Mouse (Mus musculus): Measurements from ENCODE around the gene Fbxl3. TPM values are rescaled to one million over a fixed set of nuclear protein-coding genes. Genes with fewer than 3 reads are reported as not detected.
A peak's percentile ranks its signal among the peaks of the same experiment; 100 is the strongest.

Gene Fbxl3
- polyA plus RNA-seq, 1 experiment, result 97.4 TPM

DNA sequence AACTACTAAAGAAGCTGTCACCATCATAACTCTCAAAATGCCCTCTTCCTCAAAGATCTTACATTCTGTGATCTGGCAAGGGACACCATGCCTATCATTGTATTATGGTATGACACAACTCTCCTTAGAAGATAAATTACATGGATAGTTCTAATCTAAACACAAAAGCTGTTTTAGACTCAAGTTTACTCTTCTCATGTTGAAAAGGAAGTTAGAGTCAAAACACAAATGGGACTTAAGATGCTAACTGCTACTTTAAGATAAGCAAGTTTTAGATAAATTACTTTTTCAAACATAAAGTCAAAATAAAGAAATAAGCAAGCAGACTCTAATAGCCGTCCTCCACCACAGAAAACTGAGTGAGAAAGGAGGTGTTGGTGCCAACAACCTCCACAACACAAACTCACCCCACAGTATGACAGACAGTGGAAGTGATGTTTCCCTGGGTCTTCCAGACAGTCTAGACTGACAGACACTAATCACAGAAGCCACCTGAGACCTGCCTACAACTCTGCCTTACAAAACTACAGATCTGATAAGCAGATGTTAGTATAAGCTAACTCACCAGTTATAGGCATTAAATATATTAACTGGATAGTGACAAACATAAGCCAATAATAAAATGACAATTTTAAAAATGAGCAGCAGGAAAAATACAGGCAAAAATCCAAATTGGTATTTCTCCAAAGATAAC is 13.4 kb downstream of the Fbxl3 start:
- no peak for DNase-seq (ENCODE audit: low read depth)

DNA sequence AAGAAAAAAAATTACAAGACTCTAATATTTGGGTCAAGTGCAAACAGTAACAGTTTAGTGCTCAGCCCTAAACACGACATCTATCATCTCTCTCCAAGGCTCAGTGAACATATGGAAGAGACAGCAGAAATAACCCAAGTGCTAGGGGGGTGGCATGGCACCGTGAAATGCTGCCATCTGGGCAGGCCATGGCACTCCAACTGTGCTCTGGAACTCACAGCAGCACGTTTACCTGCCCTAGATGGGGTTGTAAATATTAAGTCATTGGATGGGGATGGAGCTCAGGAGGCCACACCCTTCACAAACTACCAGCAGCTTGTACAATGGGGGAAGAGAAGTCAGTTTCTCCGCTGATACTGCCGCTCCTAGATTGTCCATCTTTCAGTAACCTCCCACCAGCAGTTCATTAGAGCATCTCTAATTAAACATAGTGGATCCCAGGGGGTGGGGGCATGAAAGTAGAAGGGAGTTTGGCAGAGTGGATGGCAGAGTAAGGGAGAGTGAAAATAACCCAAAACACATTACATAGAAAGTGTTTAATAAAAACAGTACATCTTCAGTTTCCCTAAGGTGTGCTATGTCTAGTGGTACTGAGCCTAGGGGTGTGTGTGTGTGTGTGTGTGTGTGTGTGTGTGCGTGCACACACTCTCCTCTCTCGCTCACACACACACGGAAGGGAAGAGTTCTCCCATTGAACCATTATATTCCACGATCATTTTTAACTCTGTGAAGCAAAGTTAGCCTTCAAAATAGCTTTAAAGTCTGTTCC is 20.0 kb downstream of the Fbxl3 start:
- no peak for DNase-seq (ENCODE audit: low read depth)

DNA sequence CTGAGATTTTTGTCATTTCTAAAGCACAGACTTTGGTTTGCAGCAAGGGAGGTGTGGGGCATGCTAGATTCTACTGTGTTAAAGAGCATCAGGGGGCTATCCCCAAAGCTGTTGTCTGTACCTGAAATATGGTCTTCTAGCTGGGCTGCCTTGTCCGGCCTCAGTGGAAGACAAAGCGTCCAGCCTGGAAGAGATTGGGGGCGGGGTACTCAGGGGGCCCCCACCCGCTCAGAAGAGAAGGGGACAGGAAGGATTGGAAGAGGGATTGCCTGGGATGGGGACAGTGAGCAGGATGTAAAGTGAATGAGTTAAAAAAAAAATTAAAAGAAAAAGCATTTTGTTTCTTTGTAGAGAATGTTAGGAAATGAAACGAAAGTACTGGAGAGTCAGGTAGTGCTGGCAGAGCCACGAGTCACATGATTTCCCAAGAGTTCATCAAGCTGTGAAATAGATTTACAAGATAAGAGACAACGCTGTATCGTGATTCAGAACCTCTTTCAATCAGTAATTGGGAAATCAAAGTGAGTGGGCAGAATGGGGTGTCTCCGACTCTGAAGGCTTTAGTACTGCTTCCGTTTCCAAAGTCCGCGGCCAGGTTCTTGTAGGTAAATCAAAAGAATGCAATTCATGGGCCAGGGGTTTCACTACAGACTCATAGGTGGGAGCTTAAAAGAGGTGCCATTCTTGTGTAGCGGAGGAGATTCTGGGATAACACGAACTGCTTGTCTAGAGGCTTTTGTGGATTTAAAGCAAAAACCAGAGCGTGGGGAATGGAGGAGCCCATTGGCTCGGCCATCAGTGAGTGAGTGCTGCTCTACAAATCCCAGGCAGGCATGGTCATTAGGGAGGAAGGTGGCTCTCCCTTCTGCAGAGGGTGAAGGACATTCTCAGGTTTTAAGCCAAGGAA is 21.1 kb downstream of the Fbxl3 start:
- DNase-seq (ENCODE audit: low read depth), result peak; percentile 84

DNA sequence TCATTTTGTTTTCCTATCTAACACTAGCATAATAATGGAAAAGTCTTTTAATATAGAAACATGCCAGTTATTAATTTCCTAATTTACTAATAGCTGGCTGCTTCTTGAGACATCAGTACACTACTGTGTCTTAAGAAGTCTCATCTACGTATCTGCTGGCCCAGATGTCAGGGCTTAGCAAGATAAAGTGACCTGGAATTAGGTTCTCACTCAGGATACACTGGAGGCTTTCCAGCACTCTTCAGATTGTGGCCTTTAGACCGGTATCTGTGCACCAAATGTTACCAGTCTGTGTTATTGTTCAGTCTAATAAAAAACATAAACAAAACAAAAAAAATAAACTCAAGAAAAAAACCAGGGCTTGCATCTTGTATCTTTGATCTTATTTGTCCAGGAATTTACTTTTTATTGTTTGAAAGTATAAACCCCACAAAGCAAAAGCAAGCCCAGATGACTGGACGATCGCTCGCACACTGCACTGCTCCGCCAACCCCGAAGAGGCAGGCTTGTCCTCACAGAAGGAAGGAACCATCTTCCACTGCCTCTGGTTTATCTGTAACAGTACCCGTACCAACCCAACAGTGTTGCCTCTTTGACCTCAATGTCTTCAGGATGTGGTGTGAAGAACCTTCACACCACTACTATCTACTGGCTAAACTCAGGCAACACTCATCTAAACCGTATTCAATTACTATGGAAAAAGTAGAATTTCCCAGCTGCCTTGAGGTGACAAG is 21.9 kb downstream of the Fbxl3 start:
- DNase-seq (ENCODE audit: low read depth), result no peak

DNA sequence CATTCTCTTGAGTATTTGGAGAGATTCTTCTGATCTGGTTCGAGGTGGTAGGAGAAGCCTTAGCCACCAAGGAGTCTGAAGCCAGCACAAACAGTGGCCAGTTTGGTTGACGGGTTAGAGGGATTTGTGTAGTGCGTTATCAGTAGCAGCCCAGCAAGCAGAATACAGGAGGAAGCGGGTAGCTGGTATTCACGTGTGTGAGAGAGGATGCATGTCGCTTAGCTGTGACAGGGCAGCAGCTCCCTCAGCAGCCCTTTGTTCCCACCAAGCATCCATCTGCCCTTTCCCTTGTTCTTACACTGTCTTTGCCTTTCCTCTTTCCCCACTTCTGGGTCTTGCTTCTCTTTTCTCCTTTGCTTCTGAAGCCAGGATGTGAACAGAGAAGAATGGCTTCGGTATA is 24.2 kb downstream of the Fbxl3 start:
- DNase-seq (ENCODE audit: low read depth), result no peak

DNA sequence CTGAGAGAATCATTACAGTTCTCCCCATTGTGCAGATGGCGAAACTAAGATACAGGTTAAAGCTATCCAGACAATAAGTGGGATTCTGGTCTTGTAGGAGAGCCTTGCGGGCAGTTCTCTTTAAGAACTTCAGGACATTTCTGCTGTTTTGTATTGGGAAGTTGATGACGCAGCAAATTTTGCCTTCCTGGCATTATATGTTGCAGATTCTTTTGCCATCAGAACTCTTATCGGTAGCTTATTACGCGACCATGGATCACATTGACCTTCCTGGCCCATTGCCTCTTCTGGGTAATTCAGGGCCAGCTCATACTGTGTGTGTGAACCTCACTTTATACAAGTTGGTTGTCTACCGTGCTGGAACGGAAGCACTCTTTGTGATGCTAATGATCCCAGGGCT is 25.5 kb downstream of the Fbxl3 start:
- no peak for DNase-seq (ENCODE audit: low read depth)

DNA sequence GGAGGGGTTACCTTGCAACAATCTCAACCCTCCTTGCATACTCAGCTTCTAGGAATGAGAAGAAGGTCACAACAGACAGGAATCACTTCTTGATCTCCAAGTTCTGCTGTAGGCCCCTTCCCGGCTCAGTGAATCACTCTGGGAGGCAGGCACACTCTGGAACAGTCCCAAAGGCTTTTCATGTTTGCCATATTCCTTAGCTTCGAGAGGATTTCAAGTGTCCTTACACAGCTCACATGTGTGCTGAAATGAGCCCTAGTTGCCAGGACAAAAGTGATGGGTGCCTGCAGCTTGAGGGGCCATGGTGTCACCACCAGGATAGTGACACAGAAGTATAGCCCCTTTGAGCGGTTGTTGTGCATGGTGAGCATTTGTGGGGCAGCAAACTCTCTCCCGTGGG is 26.6 kb downstream of the Fbxl3 start:
- no peak for DNase-seq (ENCODE audit: low read depth)

DNA sequence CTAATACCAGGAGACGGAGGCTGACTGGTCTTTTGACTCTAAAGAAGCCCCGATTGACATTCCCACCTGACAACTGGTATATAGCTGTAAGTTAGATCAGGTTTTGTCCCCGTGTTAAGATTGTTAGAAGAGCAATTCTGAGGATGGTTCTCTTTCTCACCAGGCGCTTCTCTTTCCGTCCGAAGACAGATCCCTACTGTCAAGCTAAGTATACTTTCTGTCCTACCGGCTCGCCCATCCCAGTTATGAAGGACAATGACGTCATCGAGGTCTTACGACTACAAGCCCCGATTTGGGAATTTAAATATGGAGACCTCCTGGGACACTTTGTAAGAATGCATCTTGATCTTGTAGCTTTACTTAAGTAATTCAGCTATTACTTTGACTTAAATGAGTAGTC is 27.9 kb downstream of the Fbxl3 start:
- no peak for DNase-seq (ENCODE audit: low read depth)

DNA sequence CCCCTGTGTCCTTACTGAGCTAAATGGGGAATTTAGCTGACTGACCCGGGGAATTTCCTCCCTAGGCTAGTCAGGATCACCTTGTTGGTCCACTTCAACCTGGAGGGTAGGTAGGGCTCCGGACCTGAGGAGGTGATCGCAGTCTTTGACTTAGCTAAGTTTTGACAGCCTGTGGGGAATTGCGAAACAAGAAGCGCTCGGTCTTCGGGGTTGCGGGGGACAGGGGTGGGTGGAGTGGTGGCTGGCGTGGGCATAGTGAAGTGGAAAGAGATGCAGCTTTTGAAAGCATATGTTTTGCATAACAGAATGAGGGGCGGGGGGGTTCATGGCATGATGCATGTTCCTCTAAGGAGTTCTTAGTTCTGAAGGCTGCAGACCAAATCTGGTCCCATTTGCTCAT is 28.6 kb downstream of the Fbxl3 start:
- no peak for DNase-seq (ENCODE audit: low read depth)

DNA sequence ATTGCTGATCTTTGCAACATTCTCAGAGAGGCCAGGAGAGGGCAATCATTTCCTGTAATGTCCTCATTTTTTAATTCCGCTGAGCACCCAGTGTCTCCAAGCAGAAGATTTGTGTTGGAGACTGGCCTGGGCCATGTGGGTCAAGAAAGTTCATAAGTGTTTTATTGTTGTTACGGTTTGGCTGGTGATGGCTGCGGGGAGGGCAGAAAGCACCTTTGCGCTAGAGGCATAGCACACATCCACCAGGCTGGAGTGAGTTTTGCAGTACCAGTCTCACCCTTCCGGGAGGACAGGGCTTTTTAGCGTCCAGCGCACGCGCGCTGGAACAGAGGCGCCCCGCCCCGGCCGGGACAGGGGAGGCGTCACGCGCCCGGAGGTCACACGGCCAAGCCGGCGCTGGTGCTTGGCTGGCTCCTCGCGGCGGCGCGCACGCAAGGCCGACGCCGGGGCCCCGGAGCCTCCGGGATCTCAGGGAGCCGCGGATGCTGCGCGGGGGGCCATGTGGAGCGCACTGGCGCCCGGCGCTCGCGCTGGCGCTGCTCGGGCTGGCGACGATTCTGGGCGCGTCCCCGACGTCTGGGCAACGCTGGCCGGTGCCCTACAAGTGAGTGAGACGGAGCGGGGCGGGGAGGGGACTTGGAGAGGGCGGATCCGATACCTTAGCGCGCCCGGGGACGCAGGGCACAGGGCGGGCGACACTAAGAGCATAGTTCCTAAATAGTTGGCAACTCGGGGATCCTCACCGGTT is 29.3 kb downstream of the Fbxl3 start, which contains the start of gene Cln5:
TSS of gene Cln5 (plus strand) at position 353 of the 748 bp plus-strand sequence.
- DNase-seq (ENCODE audit: low read depth), result no peak

DNA sequence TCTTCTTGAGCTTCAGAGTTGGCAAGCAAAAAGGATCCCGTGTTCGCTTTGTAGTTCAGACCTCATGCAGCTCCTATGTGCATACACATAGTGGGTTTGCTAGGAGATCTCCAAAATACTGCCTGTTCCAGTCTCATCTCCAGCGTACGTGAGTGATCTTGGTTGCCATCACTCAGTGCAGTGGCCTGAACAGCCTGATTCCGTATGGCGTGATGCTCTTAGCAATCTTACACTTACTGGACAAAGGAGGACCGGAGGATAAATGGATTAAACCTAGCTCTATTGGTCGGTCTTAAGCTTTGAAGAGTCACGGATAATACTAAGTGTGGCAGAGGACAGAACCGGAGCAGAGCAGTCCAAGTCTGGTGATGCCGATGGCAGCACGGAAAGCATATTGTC is 29.9 kb downstream of the Fbxl3 start:
- no peak for DNase-seq (ENCODE audit: low read depth)

DNA sequence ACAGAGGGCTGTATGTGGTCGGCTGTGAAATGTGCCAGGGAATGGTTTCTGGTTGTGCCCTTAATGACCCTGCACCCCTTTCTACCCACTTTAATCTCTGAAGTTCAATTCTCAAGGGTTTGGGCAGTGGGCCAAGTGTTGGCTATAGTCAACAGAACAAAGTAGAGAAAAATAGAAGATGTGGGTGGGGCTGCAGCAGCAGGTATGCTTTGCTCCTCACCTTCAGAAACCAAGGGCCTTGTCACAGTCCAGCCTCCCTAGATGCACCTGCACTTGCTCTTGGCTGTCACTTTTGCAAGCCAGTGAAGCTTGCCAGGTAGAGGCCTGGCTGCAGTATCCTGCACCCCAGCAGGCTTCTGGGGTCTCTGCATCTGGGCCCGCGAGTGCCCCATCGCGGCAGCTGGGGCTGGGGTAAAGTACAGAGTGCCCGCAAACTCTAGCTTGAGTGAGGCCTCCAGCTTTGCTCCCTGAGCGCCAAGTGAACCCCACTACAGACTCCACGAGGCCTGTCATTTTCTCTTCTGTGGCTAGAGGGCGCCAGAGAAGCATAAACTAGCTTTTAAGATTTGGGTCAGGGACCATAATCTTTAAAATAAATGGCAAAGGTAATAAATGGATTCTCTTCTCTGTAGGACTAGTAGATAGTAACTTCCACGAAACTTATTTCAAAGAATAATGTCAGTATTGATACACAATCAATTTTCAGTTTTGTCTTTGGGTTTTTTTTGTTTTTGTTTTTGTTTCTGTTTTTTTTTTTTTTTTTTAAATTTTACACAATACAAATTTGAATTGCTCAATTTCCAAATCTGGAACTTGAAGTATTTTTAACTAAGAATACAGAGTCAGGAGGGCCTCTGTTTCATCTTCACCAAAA is 33.8 kb downstream of the Fbxl3 start:
- DNase-seq (ENCODE audit: low read depth), result no peak

DNA sequence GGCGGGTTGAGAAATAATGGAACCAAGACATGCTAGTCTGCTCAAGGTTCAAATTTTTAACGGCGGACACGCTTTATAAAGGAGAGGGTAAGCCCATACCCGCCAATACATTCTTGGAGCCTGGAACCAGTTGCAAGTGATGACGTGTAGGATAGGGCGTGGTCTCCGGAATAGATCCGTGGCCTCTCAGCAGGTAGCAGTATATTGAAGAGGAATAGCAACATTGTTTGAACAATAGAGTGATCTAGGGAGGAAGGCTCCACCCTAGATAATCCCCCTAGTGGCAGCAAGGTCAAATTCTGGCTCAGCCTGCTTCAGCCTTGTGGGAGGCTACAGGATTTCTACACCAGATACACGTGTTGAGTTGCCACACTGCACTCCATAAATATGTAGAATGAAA is 39.9 kb downstream of the Fbxl3 start:
- DNase-seq (ENCODE audit: low read depth), result no peak

DNA sequence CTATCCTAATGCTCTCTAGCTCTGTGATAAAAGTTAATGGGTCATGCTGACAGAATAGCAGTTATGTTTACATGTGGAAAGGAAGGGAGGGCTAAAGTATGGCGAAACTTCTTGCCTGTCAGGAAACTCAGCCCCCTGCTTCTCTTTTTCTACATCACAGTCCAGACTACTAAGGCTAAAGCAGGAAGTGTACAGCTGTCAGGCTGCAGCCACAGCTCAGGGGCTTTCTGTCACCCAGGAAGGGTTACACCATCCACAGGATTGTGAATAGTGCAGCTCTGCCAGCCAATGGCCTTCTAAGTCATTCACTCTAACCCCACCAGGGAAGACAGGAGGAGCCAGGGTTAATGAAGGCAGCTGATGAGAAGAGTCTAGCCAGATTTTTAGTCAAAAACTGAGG is 40.4 kb downstream of the Fbxl3 start:
- no peak for DNase-seq (ENCODE audit: low read depth)

DNA sequence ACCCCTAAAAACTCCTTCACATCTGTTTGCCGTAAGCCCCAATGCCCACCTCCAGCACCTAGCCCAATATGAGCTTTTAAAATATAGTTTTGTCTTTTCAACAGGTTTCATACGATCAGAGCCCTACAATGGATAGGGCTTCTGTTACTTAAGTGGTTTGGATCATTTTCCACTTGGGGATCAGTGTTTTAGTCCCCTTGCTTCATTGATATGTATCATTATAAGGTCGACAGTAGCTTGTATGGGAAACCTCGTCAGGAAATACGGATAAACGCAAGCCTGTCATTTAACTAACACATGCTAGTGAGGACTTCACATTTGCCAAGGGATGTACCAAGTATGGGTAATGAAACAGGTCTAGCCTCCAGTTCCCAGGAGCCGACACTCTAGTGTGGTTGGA is 42.8 kb downstream of the Fbxl3 start:
- no peak for DNase-seq (ENCODE audit: low read depth)

DNA sequence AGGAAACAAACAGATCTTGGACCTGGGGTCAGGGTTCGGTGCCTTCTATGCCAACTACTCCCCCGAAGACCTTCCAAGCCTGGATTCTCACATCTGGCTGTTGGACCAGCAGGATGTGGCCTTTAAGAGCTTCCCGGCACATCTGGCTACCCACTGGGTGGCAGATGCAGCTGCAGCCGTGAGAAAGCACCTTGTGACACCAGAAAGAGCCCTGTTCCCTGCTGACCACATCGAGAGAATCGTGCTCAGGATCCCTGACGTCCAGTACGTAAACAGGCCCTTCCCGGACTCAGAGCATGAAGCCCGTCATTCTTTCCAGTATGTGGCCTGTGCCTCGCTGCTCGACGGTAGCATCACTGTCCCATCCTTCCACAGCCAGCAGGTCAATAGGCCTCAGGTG is 44.6 kb downstream of the Fbxl3 start:
- DNase-seq (ENCODE audit: low read depth), result no peak

DNA sequence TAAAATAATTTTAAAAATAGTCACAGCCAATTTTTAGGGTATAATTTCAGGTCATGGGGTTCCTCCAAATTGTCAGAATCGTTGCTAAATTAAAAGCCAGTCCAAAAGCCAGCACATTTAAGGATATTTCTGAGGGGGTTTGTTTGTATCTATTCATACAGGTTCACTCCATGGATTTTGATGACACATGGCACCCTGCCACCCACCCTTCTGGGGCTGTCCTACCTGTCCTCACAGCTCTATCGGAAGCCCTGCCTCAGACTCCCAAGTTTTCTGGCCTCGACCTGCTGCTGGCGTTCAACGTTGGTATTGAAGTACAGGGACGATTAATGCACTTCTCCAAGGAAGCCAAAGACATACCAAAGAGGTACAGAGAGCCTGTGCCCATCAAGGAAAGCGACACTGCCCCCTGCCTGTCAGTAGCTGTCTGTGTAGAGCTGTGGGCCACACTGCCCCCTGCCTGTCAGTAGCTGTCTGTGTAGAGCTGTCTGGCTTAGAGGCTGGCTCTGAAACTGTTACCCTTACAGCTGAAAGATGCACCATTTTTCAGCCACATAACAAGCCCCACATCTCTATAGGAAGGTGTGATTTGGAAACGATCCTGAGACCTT is 48.1 kb downstream of the Fbxl3 start:
- DNase-seq (ENCODE audit: low read depth), result no peak

DNA sequence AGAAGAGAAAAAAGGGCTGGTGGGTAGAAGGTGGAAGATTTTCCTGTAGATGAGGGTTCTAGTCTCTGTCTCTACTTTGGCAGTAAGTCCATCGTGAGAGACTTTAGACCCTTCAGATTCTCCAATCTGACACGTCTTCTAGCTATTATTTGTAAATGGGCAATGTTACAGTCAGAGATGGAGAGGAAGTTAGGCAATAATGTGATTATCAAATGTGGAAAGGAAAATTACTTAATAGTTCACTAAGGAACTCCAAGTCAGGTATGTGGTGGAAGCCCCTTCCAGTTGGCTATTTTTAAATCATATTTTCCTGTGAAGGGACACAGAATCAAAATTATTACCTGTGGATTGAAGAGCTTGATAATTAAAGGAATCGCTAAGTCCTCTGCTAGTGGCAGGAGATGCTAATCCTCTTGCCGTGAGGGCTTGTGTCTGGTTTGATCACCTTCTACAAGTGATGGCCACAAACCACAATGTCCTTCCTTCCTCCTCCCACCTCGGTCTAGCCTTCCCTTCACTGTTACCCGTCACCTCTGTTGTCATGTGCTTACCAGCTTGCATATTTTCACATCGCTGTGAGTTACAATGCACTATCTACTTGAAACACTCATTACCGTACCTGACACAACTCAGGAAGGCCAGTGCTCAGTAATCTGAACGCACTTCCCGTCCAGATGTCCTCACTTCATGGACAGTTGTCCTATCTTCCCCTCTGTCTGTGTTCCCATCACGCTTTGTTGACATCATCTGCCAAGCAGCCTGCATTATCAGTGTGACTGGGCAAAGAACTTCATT is 50.9 kb downstream of the Fbxl3 start:
- no peak for DNase-seq (ENCODE audit: low read depth)

DNA sequence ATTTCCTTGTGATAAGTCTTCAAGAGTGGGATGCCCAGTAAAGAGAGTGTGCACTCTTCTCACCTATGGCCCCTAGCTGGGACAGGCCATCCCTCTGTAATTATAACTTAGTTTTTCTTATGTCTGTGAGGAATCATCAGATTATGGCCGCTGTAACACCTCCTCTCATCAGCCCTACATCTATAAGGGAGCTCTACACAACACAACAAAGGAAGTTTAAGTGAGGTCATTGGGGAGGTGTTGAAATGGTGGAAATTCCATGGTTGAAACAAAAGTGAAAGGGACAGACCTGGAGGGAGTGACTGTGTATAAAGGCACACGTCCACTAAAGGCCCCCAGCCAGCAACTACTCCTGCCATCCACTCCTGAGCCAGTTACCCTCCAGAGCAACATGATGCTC is 52.7 kb downstream of the Fbxl3 start, which contains the start of gene Acod1:
TSS of gene Acod1 (plus strand) at position 301 of the 400 bp plus-strand sequence.
- DNase-seq (ENCODE audit: low read depth), result no peak

Data from gonadal fat pad, adult 2 months (tissue).